Mouse (Mus musculus) C2C12 (cell line): ENCODE results near the gene Inip.

ENCODE experiments used
- CEBPB ChIP-seq: IDR thresholded peaks from one replicate; pipeline ENCODE4 v1.6.1; 2011; ENCODE audit warnings: low read depth, mild to moderate bottlenecking, control low read depth, moderate library complexity
- CTCF ChIP-seq: IDR thresholded peaks from one replicate; pipeline ENCODE4 v1.5.1; 2011; ENCODE audit not compliant: control insufficient read depth, insufficient read depth, insufficient read length
- FOSL1 ChIP-seq: IDR thresholded peaks from one replicate; pipeline ENCODE4 v1.8.0; 2011; ENCODE audit warnings: mild to moderate bottlenecking, low read length; ENCODE audit not compliant: poor library complexity, insufficient read depth, severe bottlenecking
- MAX ChIP-seq: IDR thresholded peaks from one replicate; pipeline ENCODE4 v1.6.1; 2011; ENCODE audit warnings: mild to moderate bottlenecking, control low read depth
- MYOD1 ChIP-seq: IDR thresholded peaks from one replicate; pipeline ENCODE4 v1.6.1; 2011; ENCODE audit warnings: low read depth; ENCODE audit not compliant: control insufficient read depth, insufficient read length
- MYOG ChIP-seq: IDR thresholded peaks from one replicate; pipeline ENCODE4 v1.6.1; 2011; ENCODE audit not compliant: control insufficient read depth, insufficient read length; ENCODE audit errors: extremely low read depth
- USF1 ChIP-seq: IDR thresholded peaks from one replicate; pipeline ENCODE4 v1.6.1; 2011; ENCODE audit warnings: low read depth, mild to moderate bottlenecking, control low read depth, moderate library complexity

DNA sequence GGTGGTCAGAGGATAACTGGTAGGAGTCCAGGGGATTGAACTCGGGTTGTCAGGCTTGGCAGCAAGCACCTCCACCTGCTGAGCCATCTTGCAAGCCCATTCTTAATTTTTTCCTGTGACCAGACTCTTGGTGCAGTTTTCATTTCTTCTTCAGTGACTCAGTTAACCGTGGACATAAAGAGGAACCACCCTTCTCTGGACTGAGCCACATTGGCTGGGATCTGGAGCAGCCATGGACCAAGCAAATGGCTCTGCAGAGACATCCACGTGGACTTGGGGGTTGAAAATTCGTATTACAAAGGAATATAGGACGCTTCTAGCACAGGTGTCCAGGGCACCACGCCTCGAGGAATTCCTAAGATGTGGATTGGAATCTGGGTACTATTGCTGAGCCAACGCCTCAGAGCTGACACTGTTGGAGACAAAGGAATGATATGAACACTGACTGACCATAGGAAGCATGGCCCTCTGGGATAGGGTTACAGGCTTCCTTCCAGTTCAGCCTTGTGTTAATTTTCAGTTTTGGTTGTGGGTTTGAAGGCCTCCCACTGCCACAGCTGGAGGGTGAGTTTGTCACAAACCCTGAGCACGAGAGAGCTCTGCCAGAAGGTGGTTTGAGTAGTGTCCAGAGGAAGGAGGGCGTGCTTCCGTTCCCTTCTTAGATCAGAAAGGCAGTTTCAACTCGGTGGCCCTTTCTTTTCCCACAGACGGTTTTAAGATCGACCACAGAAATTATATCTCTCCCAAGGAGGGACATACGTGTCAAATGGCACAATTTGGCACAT lies 43.3 kb upstream of the Inip start:
- no peak for TF ChIP-seq CTCF
- TF ChIP-seq CEBPB, result no peak
- TF ChIP-seq MYOG, result no peak
- no peak for TF ChIP-seq USF1
- TF ChIP-seq MAX, result no peak
- no peak for TF ChIP-seq MYOD1
- no peak for TF ChIP-seq FOSL1
